Mouse (Mus musculus) left cerebral cortex, postnatal 14 days (tissue): Measurements from ENCODE around the gene Sowahb. TPM values are rescaled to one million over a fixed set of nuclear protein-coding genes. Genes with fewer than 3 reads are reported as not detected.
"Not testable (repeated sequence)": the region's sequence is repeated elsewhere in the genome, so short reads cannot be mapped to it uniquely, and the experiment has no call there.

Experiments
- DNase-seq, 2 experiments: peaks; one replicate each; pipeline ENCODE4 v3.0.0; 2021 to 2022; ENCODE audit warnings: low spot score in 2 of 2, mixed read lengths in 1 of 2
- intact Hi-C: fragments of 180-260 bp; cut with DNase I; formaldehyde crosslinking; loops from one replicate; pipeline ENCODE4 v1.15.1; 2025
- total RNA-seq, 2 experiments: library from RNA; stranded (reverse); gene quantifications; 2 replicates each; pipeline ENCODE4 v1.2.3; 2021

The Sowahb gene
- total RNA-seq, 2 experiments from 2014 or later = 5.2 to 6.8 TPM

DNA sequence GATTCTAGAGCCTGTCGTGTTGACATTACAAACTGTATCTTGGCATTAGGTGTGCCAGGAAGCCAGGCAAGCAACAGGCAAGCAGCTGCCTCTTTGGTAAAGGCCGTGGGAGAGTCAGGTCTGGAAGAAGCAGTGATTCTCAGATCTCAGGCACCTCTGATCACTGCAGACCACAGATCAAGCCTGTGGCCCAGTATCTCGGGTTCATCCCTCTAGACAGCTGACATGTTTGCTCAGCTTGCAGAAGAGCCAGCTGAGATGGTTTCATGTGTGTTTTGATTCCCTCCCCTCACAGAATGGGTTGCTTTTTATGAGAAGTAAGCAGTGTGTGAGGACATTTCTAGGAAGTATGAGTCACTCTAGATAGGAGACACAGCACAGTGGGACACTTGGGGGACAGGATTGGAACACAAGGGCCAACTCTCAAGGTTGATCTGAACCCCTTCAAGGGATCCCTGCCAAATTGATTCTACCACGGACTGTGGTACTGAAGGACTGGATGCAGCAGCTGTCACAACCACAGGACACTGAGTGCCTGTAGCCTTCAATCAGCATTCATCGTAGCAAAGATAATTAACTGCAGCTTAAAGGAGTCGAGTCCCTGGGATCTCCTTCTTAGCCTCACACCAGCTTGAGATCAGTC lies 24.7 kb downstream of the Sowahb start:
- DNase-seq = no peak
- intact Hi-C loops = no loop called here

DNA sequence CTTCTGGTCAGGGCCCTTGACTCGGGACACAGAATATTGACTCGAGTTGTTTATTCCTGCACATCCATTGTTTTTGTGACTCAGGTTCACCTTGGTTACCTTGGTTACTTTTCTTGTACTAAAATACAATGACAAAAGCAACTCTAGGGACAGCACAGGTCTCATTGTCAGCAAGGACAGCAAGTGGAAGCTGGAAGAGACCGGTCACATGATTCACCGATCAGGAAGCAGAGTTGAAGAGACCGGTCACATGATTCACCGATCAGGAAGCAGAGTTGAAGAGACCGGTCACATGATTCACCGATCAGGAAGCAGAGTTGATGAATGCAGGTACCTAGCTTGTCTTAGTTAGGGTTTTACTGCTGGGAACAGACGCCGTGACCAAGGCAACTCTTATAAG lies 25.6 kb downstream of the Sowahb start:
- intact Hi-C loops, DNase-seq: not testable (repeated sequence)

DNA sequence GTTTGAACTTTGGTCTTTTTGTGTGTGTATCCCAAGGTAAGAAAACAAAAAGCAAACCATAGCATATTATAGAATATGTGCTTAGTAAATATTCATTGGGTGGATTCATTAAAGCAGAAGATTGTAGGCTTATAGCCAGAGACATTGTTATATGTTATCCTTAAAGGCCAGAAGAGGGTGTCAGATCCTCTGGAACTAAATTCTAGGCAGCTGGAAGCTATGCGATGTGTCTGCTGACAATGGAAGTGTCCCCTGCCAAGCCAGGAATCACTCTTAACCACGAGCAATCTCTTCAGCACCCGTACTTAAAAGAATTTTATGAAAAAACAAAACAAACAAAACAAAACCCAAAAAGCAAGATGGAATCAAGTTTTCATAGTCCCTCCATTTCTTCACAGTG lies 27.1 kb downstream of the Sowahb start:
- intact Hi-C loops = no loop called here
- no peak for DNase-seq

DNA sequence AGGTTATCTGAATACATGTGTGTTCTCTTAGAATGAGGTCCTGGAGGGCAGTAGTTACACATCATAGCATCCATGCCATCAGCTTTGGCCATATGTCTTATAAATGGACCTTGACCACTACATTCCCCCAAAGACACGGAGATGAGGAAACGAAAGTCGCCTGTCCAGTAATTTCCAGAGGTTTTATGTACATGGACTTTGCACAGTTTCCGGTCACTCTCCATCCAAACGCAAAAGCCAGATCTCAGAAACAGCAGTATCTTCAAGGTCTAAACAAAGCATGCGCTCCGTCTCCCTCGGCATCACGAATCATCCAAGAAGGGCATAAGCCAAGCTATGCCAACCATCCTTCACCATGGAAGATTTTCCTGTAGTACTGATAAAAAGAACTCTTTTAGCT lies 36.6 kb downstream of the Sowahb start:
- DNase-seq = no peak
- intact Hi-C loops = no loop called here

DNA sequence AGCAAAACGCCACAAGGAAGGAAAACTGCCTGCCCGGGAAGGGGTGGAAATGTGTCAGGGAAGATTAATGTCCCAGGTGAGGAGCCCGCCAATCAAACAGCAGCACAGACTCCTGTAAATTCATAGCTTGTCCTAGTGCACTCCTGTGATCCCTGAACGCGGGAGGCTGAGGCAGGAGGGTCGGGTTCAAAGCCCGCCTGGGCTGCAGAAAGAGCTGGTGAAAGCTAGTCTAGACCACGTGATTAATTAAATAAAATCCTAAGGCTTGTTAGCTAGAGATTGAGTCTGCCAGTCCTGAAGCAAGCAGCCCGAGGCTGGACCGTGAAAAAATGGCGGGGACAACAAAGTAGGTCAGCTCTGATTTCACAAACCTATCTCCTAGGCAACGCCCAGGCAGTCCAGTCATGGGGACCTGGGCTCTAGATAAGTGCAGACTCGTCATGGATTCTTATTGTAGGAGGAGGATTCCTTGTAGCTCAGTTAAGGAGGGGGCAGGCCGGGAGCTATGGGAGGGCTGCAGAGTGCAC lies 38.9 kb downstream of the Sowahb start:
- intact Hi-C loops = no loop called here
- peak; percentile 38 to 51 for DNase-seq

DNA sequence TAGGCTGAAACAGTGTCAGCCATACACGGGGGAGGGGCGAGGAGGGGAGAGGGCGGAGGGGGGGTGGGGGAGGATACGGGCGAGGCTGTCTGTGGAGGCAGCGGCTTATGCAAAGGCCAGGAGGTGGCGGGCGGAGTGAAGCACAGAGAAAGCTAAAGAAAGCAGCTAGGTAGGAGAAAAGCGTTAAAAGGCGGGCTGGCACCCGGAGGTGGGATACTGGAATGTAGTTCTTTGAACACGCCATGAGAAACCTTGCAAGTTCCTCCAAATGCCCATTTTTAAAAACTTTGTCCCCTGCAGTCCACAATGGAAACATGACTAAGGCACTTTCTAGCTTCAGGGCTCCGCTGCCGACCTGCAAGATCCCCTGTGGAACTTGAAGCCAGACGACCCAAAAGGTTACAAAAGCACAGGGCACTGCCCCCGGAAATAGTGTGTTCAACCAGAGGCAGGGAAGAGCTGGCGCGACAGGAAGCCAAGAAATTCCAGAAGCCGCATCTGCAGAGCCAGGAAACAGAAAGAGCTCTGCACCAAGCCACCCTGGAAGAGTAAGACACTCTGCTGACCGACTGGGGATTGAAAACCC lies 39.5 kb downstream of the Sowahb start:
- intact Hi-C loops = no loop called here
- DNase-seq = no peak

DNA sequence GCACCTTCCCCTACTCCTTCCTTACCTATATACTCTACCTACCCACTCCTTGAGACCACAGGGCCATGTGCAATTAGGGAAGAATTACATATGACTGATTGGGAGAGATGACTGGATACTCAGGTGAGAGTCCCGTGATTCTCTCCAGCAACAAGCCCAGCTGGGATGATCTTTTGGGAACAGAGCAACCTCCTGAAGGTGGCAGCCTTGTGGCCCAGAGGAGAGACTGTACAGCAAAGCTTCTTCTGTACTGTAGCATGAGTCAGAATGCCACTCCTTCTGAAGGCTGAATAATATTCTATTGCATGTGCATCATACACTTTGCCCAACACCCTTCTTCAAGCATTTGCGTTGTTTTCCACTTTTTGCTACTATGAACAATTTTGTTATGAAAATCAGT lies 42.2 kb downstream of the Sowahb start:
- intact Hi-C loops = loop anchor here (5.0 kb wide), 1 partner anchor 45 kb away; the partner anchor contains the start of gene Sowahb
- DNase-seq = no peak

DNA sequence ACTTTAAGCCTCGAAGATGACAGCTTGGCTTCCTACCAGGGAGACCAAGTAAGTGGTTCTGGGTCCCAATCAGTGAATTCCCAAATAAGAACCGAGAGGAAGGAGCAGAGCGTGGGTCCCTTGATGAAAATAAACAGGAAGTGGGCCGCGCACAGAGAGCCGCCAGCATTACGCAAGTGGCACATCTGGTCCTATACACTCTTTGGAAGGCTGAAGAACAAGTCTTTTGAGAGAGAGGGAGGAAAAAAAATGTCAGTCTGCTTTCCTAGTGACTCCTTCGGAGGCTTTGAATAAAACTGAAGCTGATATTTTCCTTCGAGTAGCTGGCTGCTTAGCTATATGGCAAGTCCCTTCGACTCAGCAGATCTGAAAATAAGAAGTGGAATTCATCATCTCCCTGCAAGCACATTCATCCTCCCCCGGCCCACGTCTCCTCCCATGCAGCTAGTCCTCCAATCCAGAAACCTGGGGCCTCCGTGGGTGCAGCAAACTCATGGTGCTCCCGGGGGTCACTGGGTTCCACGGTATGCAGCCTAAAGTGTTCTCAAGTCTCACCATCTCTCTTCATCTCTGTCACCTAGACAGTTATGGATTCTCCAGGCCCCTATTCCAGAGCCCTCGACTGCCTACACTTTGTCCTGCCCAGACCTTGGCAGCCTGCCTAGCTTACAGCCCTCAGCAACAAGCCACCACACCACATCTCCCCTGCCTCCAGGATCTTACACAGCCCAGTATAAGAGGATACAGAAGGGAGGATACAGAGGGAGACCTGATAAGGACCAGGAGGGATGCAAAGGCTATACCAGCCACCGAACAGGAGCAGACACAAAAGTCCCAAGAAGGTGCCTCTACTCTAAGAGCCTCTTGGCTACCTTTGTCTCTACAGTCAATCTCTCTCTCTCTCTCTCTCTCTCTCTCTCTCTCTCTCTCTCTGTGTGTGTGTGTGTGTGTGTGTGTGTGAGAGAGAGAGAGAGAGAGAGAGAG lies 43.8 kb downstream of the Sowahb start:
- peak; percentile 75 to 83 for DNase-seq
- intact Hi-C loops = loop anchor here (5.0 kb wide), 1 partner anchor 46 kb away; the partner anchor contains the start of gene Sowahb

DNA sequence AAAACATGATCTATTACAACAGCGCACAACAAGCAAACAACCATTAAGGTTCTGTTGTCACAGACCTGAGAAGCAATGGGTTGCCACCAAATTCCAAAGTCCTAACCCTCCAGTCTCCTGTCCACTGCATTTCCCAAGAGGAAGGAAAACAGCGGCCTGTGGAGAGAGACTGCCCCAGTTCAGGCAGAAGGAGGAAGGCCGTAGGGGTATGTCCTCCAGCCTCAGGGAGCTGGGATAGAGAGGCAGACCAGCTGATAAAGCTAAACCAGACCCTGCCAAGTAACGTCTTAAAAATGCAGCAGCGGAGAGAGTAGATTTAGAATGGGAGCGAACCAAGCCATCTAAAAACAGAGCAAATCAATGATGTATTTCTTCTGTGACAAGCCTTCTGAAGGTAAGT lies 44.8 kb downstream of the Sowahb start:
- intact Hi-C loops = loop anchor here (5.0 kb wide), 1 partner anchor 47 kb away; the partner anchor contains the start of gene Sowahb
- DNase-seq = no peak

DNA sequence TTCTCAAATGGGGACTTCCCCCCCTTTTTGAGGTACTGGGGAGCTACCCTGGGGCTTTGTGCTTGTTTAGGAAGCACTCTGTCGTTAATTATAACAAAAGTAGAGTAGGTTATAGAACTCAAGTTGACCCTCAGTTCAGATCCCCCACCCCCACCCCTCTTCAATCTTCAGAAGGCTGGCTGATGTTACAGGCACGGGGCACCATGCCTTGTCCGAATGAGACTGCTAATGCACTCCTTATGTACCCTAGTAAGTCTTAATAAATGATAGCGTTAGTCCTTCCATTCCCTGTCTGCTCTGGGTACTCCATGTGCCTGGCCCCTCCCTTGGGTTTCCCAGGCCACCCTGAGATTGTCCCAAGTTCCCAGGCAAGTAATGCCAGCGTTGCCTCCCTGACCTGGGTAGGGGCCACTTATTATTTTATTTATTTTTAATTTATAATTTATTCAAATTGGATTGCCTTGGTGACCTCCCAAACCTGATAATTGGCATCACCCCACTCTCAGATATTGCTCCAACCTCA lies 46.3 kb downstream of the Sowahb start:
- no peak for DNase-seq
- intact Hi-C loops = loop anchor here (5.0 kb wide), 1 partner anchor 94 kb away; the partner anchor contains the start of gene Sept11

DNA sequence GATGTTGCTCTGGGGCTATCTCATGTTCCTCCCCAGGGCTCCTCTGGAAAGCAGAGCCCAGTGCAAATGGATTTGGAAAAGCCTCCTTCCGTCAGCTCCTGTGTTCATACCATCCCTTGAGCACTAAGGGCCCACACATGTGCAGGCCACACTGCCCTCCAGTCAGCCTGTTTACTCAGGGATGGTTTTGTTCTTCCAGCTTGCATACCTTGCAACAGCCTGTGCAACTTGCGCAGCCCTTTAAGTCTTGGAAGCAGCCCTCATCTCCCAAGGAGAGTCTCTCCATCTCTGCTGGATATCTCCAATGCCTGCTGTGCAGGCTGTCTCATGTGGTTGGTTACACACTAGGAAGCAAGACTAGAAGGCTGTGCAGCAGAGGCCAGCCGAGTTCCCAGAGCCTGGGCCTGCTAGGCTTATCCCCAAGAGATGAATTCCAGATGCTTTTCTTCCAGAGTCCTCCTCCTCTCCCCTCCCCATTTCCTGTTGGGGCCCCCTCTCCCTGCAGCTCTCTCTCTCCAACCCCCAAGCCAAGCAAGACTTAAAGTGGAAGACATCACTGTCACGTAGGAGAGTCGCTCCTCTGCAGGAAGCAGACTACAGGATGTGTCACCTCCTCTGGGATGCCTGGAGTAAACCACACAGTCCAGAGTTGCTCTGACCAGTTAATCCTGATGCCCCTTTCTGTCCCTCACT lies 47.2 kb downstream of the Sowahb start:
- intact Hi-C loops = loop anchor here (5.0 kb wide), 1 partner anchor 95 kb away; the partner anchor contains the start of gene Sept11
- no peak for DNase-seq

DNA sequence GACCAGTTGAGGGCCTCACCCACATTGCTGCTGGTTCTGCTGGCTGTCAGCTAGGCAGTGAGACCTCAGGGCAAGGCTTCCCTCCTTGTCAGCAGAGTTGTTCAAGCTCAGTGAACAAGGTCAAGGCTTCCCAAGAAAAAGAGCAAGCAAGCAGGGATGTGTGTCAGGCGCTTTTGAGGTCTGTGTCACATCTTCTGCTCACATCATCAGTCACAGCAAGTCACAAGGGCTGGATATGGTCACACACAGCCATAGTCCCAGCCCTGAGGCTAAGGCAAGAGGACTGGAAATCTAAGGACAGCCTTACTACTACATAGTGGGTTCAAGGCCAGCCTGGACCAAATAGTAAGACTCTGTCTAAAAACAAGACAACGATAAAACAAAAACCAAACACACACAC lies 50.0 kb downstream of the Sowahb start:
- DNase-seq = no peak
- intact Hi-C loops = loop anchor here (5.0 kb wide), 1 partner anchor 97 kb away; the partner anchor contains the start of gene Sept11

DNA sequence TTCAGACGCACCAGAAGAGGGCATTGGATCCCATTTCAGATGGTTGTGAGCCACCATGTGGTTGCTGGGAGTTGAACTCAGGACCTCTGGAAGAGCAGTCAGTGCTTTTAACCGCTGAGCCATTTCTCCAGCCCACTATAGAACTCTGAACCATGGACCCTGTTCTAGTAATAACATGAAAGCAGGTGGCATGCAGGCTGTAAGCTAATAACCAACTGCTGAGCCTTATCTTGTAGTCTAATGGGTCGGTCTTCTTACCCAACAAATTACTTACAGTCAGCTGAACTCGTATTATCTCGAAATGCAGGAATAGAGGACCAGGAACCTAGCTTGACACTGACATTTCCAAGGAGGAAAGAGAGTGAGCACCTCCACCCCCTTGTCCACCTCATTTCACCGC lies 50.5 kb downstream of the Sowahb start:
- intact Hi-C loops = no loop called here

DNA sequence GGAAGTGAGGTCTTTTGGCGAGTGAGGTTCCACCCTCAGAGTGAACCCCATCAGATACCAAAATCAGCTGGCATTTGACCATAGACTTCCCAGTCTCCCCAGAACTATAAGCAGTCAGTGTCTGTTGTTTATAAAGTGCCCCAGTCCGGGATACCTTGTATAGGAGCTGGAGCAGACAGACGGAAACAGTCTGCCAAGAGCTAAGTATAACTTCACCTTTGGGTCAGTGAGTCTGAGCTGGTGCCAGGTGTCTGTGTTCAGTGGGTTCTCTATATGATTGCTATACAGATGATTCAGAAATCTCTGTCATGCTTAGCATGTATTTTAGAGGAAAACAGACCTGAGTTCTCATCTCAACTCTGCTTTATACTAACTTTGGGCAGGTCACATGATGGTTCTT lies 52.7 kb downstream of the Sowahb start:
- intact Hi-C loops = no loop called here
- no peak for DNase-seq

More for the DNA sequence above, 50.5 kb downstream of the Sowahb start:
- no peak for DNase-seq

Other genes with a start within 250 kb of the Sowahb start
- gene Sept11, start 48.4 kb upstream of the Sowahb start, total RNA-seq = 100 to 1,000 TPM; 201 to 209 TPM
- gene Ccni, start 161.5 kb upstream of the Sowahb start, total RNA-seq = 100 to 1,000 TPM; 304 to 308 TPM
- 1 to 10 TPM in 1 of 2 experiments, under 1 TPM in 1; 0.42 to 1.4 TPM for gene 2010109A12Rik, start 161.5 kb upstream of the Sowahb start, total RNA-seq
- 10 to 100 TPM; 38.4 to 40.9 TPM for gene Ccng2, start 222.2 kb upstream of the Sowahb start, total RNA-seq